Mouse (Mus musculus) liver, embryonic 12.5 days (tissue): ENCODE data around the gene Nckipsd. TPM values are rescaled to one million over a fixed set of nuclear protein-coding genes. Genes with fewer than 3 reads are reported as not detected.

Experiments used
- ATAC-seq: fragments of 200-750 bp; cut with Nextera tagmentation; 2 replicates; pipeline ENCODE4 v1.8.0; 2017; ENCODE audit warnings: moderate number of reproducible peaks, mild to moderate bottlenecking, moderate library complexity
- H3K27ac ChIP-seq: fragments of 300-500 bp; sonication (generic); 2 replicates; pipeline ENCODE4 v1.5.1; 2016; ENCODE audit warnings: mild to moderate bottlenecking
- H3K27me3 ChIP-seq: fragments of 300-500 bp; sonication (generic); replicated peaks from 2 replicates; pipeline ENCODE4 v1.6.1; 2016; ENCODE audit warnings: mild to moderate bottlenecking, moderate library complexity
- H3K36me3 ChIP-seq: fragments of 300-500 bp; sonication (generic); 2 replicates; pipeline ENCODE4 v1.6.1; 2016; ENCODE audit warnings: mild to moderate bottlenecking, moderate library complexity
- H3K4me1 ChIP-seq: fragments of 300-500 bp; sonication (generic); 2 replicates; pipeline ENCODE4 v1.6.1; 2016
- H3K4me2 ChIP-seq: fragments of 300-500 bp; sonication (generic); 2 replicates; pipeline ENCODE4 v1.6.1; 2016; ENCODE audit warnings: mild to moderate bottlenecking, moderate library complexity
- H3K4me3 ChIP-seq: fragments of 300-500 bp; sonication (generic); 2 replicates; pipeline ENCODE4 v1.5.1; 2016; ENCODE audit warnings: mild to moderate bottlenecking, moderate library complexity
- H3K9ac ChIP-seq: fragments of 300-500 bp; sonication (generic); 2 replicates; pipeline ENCODE4 v1.6.1; 2016; ENCODE audit warnings: mild to moderate bottlenecking, moderate library complexity
- H3K9me3 ChIP-seq: fragments of 300-500 bp; sonication (generic); replicated peaks from 2 replicates; pipeline ENCODE4 v1.6.1; 2016; ENCODE audit warnings: mild to moderate bottlenecking, moderate library complexity
- WGBS: fragments of 180-500 bp; shearing (Covaris S2); methylation state at CpG from one replicate; pipeline ENCODE4 v1.1.7; 2016; ENCODE audit not compliant: insufficient replicate concordance; 5-methylcytosine and 5-hydroxymethylcytosine counted together
- polyA plus RNA-seq: library from polyadenylated mRNA; unstranded; fragments of >200 nt; fragmentation: Nextera tagmentation; extraction: Ambion mirVana; gene quantifications from 2 replicates; pipeline ENCODE4 v1.2.1, GENCODE M21; 2016

The Nckipsd gene
- polyA plus RNA-seq, 1 experiment from 2014 or later: 9.1 TPM

DNA sequence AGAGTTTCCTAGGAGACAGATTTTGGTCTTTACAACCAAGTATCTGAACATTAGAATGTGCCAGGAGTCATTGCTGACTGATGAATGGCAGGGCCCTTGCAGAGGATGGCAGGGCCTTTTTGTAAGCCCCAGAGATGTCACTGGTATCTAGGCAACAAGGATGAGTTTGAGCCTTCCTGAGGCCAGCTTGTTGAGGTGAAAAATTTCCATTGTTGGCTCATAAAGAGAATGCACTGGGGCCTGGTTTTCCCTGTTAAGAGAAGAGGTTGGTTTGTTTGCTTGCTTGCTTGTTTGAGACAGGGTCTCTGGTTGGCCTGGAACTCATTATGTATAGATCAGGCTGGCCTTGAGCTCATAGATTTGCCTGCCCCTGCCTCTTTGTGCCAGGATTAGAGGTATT, 22.8 kb upstream of the Nckipsd start:
- H3K4me1 ChIP-seq: peaks cover 66% of the 10 kb centered on the region
- ATAC-seq: no peak
- H3K36me3 ChIP-seq: peaks cover 25% of the 10 kb centered on the region
- peak overlapping the region; percentile 93 for H3K4me3 ChIP-seq
- H3K9ac ChIP-seq: peak overlapping the region; percentile 96
- H3K27me3 ChIP-seq: peaks cover 4% of the 10 kb centered on the region; the same call in 1 of the 2 replicates
- H3K9me3 ChIP-seq: no peaks in the 10 kb centered on the region
- H3K27ac ChIP-seq: peak overlapping the region; percentile 27
- peak overlapping the region; percentile 72 for H3K4me2 ChIP-seq

DNA sequence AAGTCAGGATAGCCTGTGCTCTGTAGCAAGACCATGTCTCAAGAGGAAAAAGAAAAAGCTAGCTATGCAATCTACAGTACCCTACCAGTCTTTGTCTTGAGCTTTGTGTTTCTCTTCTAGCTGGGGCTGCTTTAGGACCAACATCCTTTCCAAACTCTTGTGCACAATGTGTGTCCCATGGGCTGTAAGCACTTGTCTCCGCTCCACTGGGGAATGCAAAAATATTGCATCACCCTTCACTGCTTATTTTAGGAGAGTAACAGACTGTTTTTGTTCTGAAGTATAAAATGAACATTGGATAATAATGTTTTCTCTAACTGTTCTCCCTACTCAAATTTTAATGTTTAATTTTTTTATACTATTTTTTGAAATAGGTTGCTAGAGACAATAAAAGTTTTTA, 21.7 kb upstream of the Nckipsd start:
- no peak for ATAC-seq
- H3K9ac ChIP-seq: no peak overlapping the region
- peaks cover 77% of the 10 kb centered on the region for H3K4me1 ChIP-seq
- H3K9me3 ChIP-seq: no peaks in the 10 kb centered on the region
- H3K27me3 ChIP-seq: no peaks in the 10 kb centered on the region
- no peak overlapping the region for H3K4me3 ChIP-seq
- H3K4me2 ChIP-seq: peak overlapping the region; percentile 8; the same call in 1 of the 2 replicates
- no peak overlapping the region; the same call in 1 of the 2 replicates for H3K27ac ChIP-seq
- WGBS: 88% methylated on average over 1 of the region's 1 CpGs
- H3K36me3 ChIP-seq: peaks cover 25% of the 10 kb centered on the region

GRCm38 (mm10) chr9:108787080-108787479, 21.1 kb upstream of the Nckipsd start:
- H3K9me3 ChIP-seq: no peaks in the 10 kb centered on the region
- no peak overlapping the region for H3K9ac ChIP-seq
- ATAC-seq: no peak
- H3K27ac ChIP-seq: no peak overlapping the region
- H3K4me3 ChIP-seq: no peak overlapping the region
- peaks cover 80% of the 10 kb centered on the region for H3K4me1 ChIP-seq
- peaks cover 25% of the 10 kb centered on the region for H3K36me3 ChIP-seq
- H3K27me3 ChIP-seq: no peaks in the 10 kb centered on the region
- 88% methylated on average over 2 of the region's 2 CpGs for WGBS
- no peak overlapping the region for H3K4me2 ChIP-seq

DNA sequence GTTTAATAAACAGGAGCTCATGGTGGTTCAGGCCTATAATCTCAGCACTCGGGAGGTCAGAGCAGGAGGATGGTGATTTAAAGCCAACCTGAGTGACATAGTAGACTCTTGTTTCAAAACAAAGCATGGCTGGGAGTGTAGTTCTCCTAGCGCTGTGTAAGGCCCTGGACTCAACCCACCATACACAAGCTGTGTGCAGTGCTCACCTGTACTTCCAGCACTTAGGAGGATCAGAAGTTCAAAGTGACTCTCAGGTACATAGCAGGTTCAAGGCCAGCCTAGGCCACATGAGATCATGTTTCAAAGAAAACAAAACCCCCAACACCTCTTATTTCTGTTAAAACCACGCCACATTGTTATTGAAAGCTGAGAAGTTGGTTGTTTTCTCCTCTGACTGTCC, 19.5 kb upstream of the Nckipsd start:
- peaks cover 25% of the 10 kb centered on the region for H3K36me3 ChIP-seq
- no peaks in the 10 kb centered on the region for H3K27me3 ChIP-seq
- H3K9ac ChIP-seq: no peak overlapping the region
- no peak overlapping the region for H3K4me3 ChIP-seq
- H3K9me3 ChIP-seq: no peaks in the 10 kb centered on the region
- no peak overlapping the region for H3K4me2 ChIP-seq
- peaks cover 87% of the 10 kb centered on the region for H3K4me1 ChIP-seq
- H3K27ac ChIP-seq: no peak overlapping the region
- no peak for ATAC-seq
- WGBS: 87% methylated on average over 3 of the region's 3 CpGs

GRCm38 (mm10) chr9:108792307-108792706, 15.9 kb upstream of the Nckipsd start:
- no peak overlapping the region for H3K4me3 ChIP-seq
- H3K9me3 ChIP-seq: no peaks in the 10 kb centered on the region
- peak overlapping the region; percentile 77 for H3K27ac ChIP-seq
- WGBS: 14% methylated on average over 1 of the region's 1 CpGs
- no peaks in the 10 kb centered on the region for H3K27me3 ChIP-seq
- H3K4me1 ChIP-seq: peaks cover 95% of the 10 kb centered on the region
- H3K9ac ChIP-seq: no peak overlapping the region
- peak overlapping the region; percentile 33 for H3K4me2 ChIP-seq
- ATAC-seq: peak; percentile 67
- H3K36me3 ChIP-seq: peaks cover 32% of the 10 kb centered on the region

- peaks cover 34% of the 10 kb centered on the region for H3K36me3 ChIP-seq
- H3K27me3 ChIP-seq: no peaks in the 10 kb centered on the region
- H3K4me1 ChIP-seq: peaks cover 96% of the 10 kb centered on the region
- H3K27ac ChIP-seq: peak overlapping the region; percentile 77
- 29% methylated on average over 3 of the region's 3 CpGs for WGBS
- peak overlapping the region; percentile 18 for H3K9ac ChIP-seq
- no peak for ATAC-seq
- H3K4me3 ChIP-seq: no peak overlapping the region
- peak overlapping the region; percentile 33 for H3K4me2 ChIP-seq
- H3K9me3 ChIP-seq: no peaks in the 10 kb centered on the region
Observed at GRCm38 (mm10) chr9:108792730-108793129, 15.4 kb upstream of the Nckipsd start.

DNA sequence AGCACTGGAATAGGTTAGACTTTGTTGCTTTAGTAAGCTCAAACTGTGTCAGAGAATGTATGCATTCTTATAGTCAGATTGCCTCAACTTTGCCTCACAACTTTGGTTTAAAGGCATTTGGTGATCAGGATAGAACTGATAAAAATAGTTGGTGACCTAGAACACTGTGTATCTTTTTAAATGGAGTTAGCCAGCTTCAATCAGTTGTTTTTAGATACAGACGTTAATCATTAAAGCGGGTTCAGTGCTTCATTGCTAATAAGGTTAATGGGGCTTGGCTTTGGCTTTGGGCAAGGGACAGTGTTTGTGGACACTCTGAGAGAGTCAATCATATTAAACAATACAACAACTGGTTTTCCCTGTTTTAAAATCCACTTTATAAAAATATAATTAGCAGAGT, 12.9 kb upstream of the Nckipsd start:
- Histone ChIP-seq H3K27me3 (no peaks in the 10 kb centered on the region), H3K27ac (peak overlapping the region; percentile 77), H3K36me3 (peaks cover 51% of the 10 kb centered on the region), H3K4me2 (peak overlapping the region; percentile 74), H3K4me3 (peak overlapping the region; percentile 40), H3K9ac (peak overlapping the region; percentile 39; the same call in 1 of the 2 replicates), H3K9me3 (no peaks in the 10 kb centered on the region), H3K4me1 (peaks cover 74% of the 10 kb centered on the region)
- ATAC-seq: no peak
- 69% methylated on average over 2 of the region's 2 CpGs for WGBS

GRCm38 (mm10) chr9:108795762-108796161, 12.4 kb upstream of the Nckipsd start:
- H3K27ac ChIP-seq: peak overlapping the region; percentile 77
- peaks cover 54% of the 10 kb centered on the region for H3K36me3 ChIP-seq
- H3K9ac ChIP-seq: peak overlapping the region; percentile 51
- ATAC-seq: peak; percentile 97
- no peaks in the 10 kb centered on the region for H3K27me3 ChIP-seq
- WGBS: 34% methylated on average over 11 of the region's 11 CpGs
- peak overlapping the region; percentile 74 for H3K4me2 ChIP-seq
- peaks cover 69% of the 10 kb centered on the region for H3K4me1 ChIP-seq
- H3K9me3 ChIP-seq: no peaks in the 10 kb centered on the region
- peak overlapping the region; percentile 40 for H3K4me3 ChIP-seq

GRCm38 (mm10) chr9:108796351-108796981, 11.7 kb upstream of the Nckipsd start:
- Histone ChIP-seq H3K4me2 (peak overlapping the region; percentile 74), H3K9me3 (no peaks in the 10 kb centered on the region), H3K27ac (peak overlapping the region; percentile 77), H3K36me3 (peaks cover 61% of the 10 kb centered on the region), H3K4me3 (peak overlapping the region; percentile 40), H3K9ac (peak overlapping the region; percentile 51), H3K27me3 (no peaks in the 10 kb centered on the region), H3K4me1 (peaks cover 62% of the 10 kb centered on the region)
- no peak for ATAC-seq
- WGBS: 76% methylated on average over 4 of the region's 4 CpGs

- Histone ChIP-seq H3K9me3 (no peaks in the 10 kb centered on the region), H3K4me1 (peaks cover 52% of the 10 kb centered on the region), H3K4me2 (no peak overlapping the region), H3K4me3 (no peak overlapping the region), H3K27me3 (no peaks in the 10 kb centered on the region), H3K36me3 (peaks cover 71% of the 10 kb centered on the region), H3K9ac (no peak overlapping the region), H3K27ac (no peak overlapping the region)
- ATAC-seq: no peak
- 87% methylated on average over 7 of the region's 7 CpGs for WGBS
Observed at GRCm38 (mm10) chr9:108797477-108797876, 10.7 kb upstream of the Nckipsd start.

DNA sequence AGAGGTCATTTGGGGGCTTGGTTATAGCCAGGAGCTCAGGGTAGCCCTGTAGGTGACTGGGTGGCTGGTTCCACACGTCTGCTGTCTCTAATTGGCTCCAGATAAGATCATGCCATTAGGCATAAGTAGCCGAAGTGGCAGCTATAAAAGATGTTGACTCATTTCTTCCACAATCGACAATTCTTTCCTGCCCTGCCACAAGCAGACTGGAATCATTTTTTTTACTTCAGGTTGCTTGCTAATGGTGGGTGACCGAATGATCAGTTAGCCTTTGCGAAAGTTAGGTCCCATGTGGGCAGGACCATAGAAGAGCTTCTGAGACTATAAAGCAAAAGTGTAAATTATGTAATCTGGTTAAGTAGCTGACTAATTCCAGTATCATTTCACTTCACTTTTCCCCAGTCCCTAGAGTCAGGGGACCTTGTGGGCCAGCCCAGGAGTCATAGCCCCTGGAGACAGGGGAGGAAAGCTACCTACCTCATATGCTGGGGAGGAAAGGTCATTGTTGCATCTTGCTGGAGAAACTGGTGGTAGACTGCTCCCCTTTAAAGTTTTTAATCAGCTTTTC, 9.6 kb upstream of the Nckipsd start:
- Histone ChIP-seq H3K27me3 (no peaks in the 10 kb centered on the region), H3K9ac (no peak overlapping the region), H3K27ac (no peak overlapping the region), H3K4me1 (peaks cover 44% of the 10 kb centered on the region), H3K4me3 (no peak overlapping the region), H3K4me2 (no peak overlapping the region), H3K36me3 (peaks cover 81% of the 10 kb centered on the region), H3K9me3 (no peaks in the 10 kb centered on the region)
- 77% methylated on average over 5 of the region's 5 CpGs for WGBS
- ATAC-seq: no peak

GRCm38 (mm10) chr9:108799564-108799963, 8.6 kb upstream of the Nckipsd start:
- Histone ChIP-seq H3K27me3 (no peaks in the 10 kb centered on the region), H3K4me2 (no peak overlapping the region), H3K36me3 (peaks cover 85% of the 10 kb centered on the region), H3K9ac (no peak overlapping the region), H3K27ac (no peak overlapping the region), H3K4me3 (no peak overlapping the region), H3K9me3 (no peaks in the 10 kb centered on the region), H3K4me1 (peaks cover 40% of the 10 kb centered on the region)
- no peak for ATAC-seq
- 81% methylated on average over 3 of the region's 3 CpGs for WGBS
